Mouse (Mus musculus) hindbrain, embryonic 12.5 days (tissue): ENCODE measurements at regions not wholly inside any gene's neighbourhood (a gene's known extent, or its start where the extent isn't known, plus 50 kb on each side); places are given as distances from the start of the nearest gene placed in this dataset.
A peak's percentile ranks its signal among the peaks of the same experiment; 100 is the strongest.

ENCODE experiments used
- ATAC-seq: fragments of 200-750 bp; cut with Nextera tagmentation; 2 replicates; pipeline ENCODE4 v1.8.0; 2017; ENCODE audit warnings: moderate TSS enrichment; ENCODE audit not compliant: low FRiP score
- H3K27ac ChIP-seq: fragments of 300-500 bp; sonication (generic); 2 replicates; pipeline ENCODE4 v1.5.1; 2016; ENCODE audit warnings: mild to moderate bottlenecking
- H3K27me3 ChIP-seq: fragments of 300-500 bp; sonication (generic); 2 replicates; pipeline ENCODE4 v1.6.1; 2016; ENCODE audit warnings: mild to moderate bottlenecking
- H3K36me3 ChIP-seq: fragments of 300-500 bp; sonication (generic); 2 replicates; pipeline ENCODE4 v1.6.1; 2016; ENCODE audit warnings: mild to moderate bottlenecking
- H3K4me1 ChIP-seq: fragments of 300-500 bp; sonication (generic); 2 replicates; pipeline ENCODE4 v1.6.1; 2016
- H3K4me2 ChIP-seq: fragments of 300-500 bp; sonication (generic); replicated peaks from 2 replicates; pipeline ENCODE4 v1.6.1; 2016; ENCODE audit warnings: mild to moderate bottlenecking
- H3K4me3 ChIP-seq: fragments of 300-500 bp; sonication (generic); 2 replicates; pipeline ENCODE4 v1.5.1; 2016; ENCODE audit warnings: mild to moderate bottlenecking
- H3K9ac ChIP-seq: fragments of 300-500 bp; sonication (generic); 2 replicates; pipeline ENCODE4 v1.6.1; 2016; ENCODE audit warnings: mild to moderate bottlenecking, moderate library complexity
- H3K9me3 ChIP-seq: fragments of 300-500 bp; sonication (generic); replicated peaks from 2 replicates; pipeline ENCODE4 v1.6.1; 2016; ENCODE audit warnings: mild to moderate bottlenecking
- WGBS: fragments of 180-500 bp; shearing (Covaris S2); methylation state at CpG from one replicate; pipeline ENCODE4 v1.1.7; 2016; 5-methylcytosine and 5-hydroxymethylcytosine counted together

DNA sequence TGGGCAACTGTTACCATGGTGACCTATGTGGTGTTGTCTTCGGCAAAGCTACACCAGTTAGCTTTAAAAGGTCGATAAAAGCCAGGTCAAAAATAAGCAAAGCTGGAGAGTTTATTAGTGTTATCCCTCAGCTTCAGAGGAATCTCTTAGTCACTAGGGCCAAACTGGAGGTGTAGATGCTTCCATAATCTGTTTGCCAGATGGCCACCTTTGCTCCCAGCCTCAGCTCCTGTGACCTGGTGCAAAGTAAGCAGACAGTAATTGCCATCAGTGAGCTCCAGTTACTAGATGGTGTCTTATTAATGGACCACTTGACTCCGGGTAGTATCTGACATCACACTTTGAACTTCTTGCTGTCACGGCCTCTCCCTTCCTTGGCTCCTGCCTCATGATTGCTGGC is 245.3 kb downstream of the Gm45692 start:
- no peak overlapping the region for H3K4me2 ChIP-seq
- no peaks in the 10 kb centered on the region for H3K9me3 ChIP-seq
- H3K36me3 ChIP-seq, result no peaks in the 10 kb centered on the region
- H3K27ac ChIP-seq, result no peak overlapping the region
- no peak for ATAC-seq
- H3K9ac ChIP-seq, result no peak overlapping the region
- no peaks in the 10 kb centered on the region for H3K4me1 ChIP-seq
- no peak overlapping the region for H3K4me3 ChIP-seq
- no peaks in the 10 kb centered on the region for H3K27me3 ChIP-seq
- 65% methylated on average over 4 of the region's 4 CpGs for WGBS

DNA sequence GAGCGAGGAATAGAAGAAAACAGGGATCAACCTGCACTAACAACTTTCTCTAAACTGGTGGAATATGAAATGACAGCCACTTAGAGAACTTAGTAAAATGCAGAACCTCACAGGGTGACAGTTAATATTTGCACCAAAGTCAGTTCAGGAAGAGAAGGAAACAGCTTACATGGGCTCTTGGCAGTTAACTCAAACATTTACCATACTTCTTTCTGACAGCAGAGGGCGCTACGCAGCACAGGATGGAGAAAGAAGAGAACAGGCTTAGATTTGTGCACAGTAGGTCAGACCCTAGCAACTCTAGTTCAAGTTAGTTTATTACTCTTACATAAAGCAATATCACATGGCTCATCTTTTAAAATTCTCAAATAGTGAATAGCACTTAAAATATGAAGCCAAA is 261.3 kb downstream of the Gm45692 start:
- Histone ChIP-seq H3K27me3 (no peaks in the 10 kb centered on the region), H3K9ac (no peak overlapping the region), H3K9me3 (0 out of 2 replicates have a peak, but pooled peaks cover 5% of the 10 kb centered on the region), H3K4me1 (peaks cover 6% of the 10 kb centered on the region; the same call in 1 of the 2 replicates), H3K36me3 (no peaks in the 10 kb centered on the region), H3K4me3 (no peak overlapping the region), H3K27ac (no peak overlapping the region), H3K4me2 (no peak overlapping the region)
- no peak for ATAC-seq
- 31% methylated on average over 3 of the region's 3 CpGs for WGBS

DNA sequence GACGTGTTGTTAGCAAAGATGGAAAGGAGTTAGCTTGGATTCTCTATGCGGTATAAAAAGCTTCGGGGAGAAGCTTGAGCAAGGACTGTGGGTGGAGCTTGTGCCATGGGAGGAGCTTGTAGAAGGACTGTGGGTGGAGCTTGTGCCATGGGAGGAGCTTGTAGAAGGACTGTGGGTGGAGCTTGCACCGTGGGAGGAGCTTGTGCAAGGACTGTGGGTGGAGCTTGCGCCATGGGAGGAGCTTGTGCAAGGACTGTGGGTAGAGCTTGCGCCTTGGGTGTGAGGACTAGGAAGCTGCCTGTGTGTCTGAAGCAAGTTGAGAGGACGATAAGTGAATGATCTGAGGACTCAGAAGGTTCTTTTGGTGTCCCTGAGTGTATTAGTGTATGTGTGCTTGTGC is 263.1 kb downstream of the Gm45692 start:
- Histone ChIP-seq H3K4me3 (no peak overlapping the region), H3K27ac (no peak overlapping the region), H3K9me3 (0 out of 2 replicates have a peak, but pooled peaks cover 5% of the 10 kb centered on the region), H3K36me3 (no peaks in the 10 kb centered on the region), H3K4me2 (no peak overlapping the region), H3K27me3 (no peaks in the 10 kb centered on the region), H3K9ac (no peak overlapping the region), H3K4me1 (peaks cover 6% of the 10 kb centered on the region; the same call in 1 of the 2 replicates)
- 89% methylated on average over 7 of the region's 7 CpGs for WGBS
- ATAC-seq, result no peak

DNA sequence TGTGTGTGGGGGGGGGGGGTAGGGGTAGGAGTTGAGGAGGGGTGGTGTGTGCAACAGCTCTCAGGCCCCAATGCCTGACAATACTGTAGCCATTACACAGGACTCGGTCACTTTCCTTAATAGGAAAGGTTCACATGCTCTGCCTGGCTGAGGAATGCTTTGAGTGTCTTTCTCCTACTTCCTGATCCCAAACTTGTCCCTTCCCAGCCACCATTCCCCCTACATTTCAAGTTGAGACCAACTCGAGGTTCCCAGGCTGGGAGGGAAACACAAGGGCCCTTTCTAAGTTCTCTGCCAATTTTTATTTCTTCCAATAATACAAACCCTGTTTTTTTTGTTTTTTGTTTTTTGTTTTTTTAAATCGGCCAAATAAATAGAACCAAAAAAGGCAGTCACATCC is 264.6 kb downstream of the Gm45692 start:
- Histone ChIP-seq H3K4me1 (peaks cover 6% of the 10 kb centered on the region; the same call in 1 of the 2 replicates), H3K4me2 (no peak overlapping the region), H3K27ac (no peak overlapping the region), H3K4me3 (no peak overlapping the region), H3K36me3 (no peaks in the 10 kb centered on the region), H3K9me3 (no peaks in the 10 kb centered on the region), H3K27me3 (no peaks in the 10 kb centered on the region), H3K9ac (no peak overlapping the region)
- 39% methylated on average over 3 of the region's 3 CpGs for WGBS
- no peak for ATAC-seq

DNA sequence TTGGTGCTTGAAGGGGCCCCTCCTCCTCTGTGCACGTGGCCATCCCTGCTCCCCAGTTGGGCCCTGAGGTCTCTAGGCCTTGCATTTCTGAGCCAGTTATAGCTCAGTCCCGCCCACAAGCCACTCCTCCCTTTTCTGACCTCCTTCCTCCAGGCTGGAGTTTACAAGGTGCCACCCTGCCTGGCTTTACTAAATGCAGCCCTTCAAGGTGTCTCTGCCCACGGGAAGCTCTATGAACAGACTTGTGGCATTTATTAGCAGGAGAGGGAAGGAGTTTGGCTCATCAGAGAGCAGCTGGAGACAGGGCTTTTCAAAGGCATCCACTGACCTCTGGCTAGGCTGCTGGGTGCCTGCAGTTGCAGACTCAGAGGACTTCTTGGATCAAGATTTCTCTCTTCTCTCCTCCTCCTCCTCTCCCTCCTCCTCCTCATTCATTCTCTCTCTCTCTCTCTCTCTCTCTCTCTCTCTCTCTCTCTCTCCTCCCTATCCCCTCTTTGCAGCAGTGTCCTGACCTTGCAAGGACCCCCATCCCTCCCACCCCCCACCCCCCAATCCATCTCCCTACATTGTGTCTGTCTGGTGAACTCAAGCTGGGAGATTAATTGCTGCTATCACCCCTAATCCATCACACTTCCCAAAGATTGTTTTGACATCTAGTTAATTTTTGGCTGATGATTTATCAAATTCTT is 265.1 kb downstream of the Gm45692 start:
- H3K27ac ChIP-seq, result peak overlapping the region; percentile 48; the same call in 1 of the 2 replicates
- H3K4me2 ChIP-seq, result no peak overlapping the region
- H3K4me1 ChIP-seq, result peaks cover 6% of the 10 kb centered on the region; the same call in 1 of the 2 replicates
- no peaks in the 10 kb centered on the region for H3K27me3 ChIP-seq
- ATAC-seq, result peak; percentile 68; the same call in 1 of the 2 replicates
- H3K9ac ChIP-seq, result no peak overlapping the region
- WGBS, result 8% methylated on average over 3 of the region's 3 CpGs
- H3K36me3 ChIP-seq, result no peaks in the 10 kb centered on the region
- no peaks in the 10 kb centered on the region for H3K9me3 ChIP-seq
- no peak overlapping the region for H3K4me3 ChIP-seq

DNA sequence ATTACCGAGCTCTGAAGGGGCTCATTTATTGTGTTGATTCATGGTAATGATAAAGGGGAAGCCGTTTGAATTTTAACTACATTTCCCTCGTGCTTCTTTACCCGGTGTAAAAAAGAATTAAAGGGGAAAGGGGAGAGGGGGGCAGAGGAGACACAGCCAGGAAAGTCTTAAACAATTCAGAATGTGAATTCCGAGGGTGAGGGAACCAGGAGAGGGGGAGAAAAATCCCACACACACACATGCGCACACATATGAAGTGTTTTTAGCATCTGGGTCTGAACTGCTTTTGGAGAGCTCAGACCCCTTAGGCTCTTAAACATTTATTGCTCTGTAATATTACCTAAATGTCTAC is 265.6 kb downstream of the Gm45692 start:
- Histone ChIP-seq H3K27ac (no peak overlapping the region), H3K9ac (no peak overlapping the region), H3K4me1 (peaks cover 6% of the 10 kb centered on the region; the same call in 1 of the 2 replicates), H3K4me3 (no peak overlapping the region), H3K36me3 (no peaks in the 10 kb centered on the region), H3K27me3 (no peaks in the 10 kb centered on the region), H3K9me3 (no peaks in the 10 kb centered on the region), H3K4me2 (no peak overlapping the region)
- ATAC-seq, result peak; percentile 35; the same call in 1 of the 2 replicates
- 21% methylated on average over 6 of the region's 6 CpGs for WGBS

DNA sequence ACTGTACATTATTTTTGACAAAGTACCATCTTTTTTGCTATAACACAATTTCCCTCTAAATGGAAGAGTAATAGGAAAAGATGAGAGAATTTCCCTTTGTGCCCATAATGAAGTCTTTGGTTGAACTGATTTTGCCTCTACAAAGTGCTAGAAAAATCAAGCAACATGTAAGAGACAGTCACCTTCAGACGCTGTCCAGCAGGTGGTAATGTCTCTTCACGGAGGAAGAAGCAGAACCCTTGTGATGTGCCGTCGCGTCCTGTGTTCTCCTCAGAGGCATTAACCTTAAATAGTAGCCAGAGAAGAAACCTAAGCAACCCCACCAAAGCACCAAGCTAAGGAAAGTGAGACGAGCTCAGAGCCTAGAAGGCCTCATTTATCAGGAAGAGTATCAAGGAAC is 275.7 kb downstream of the Gm45692 start:
- 75% methylated on average over 6 of the region's 6 CpGs for WGBS
- no peaks in the 10 kb centered on the region for H3K4me1 ChIP-seq
- H3K4me3 ChIP-seq, result no peak overlapping the region
- H3K27ac ChIP-seq, result no peak overlapping the region
- no peaks in the 10 kb centered on the region for H3K9me3 ChIP-seq
- H3K4me2 ChIP-seq, result no peak overlapping the region
- H3K36me3 ChIP-seq, result no peaks in the 10 kb centered on the region
- ATAC-seq, result no peak
- H3K27me3 ChIP-seq, result no peaks in the 10 kb centered on the region
- H3K9ac ChIP-seq, result no peak overlapping the region

DNA sequence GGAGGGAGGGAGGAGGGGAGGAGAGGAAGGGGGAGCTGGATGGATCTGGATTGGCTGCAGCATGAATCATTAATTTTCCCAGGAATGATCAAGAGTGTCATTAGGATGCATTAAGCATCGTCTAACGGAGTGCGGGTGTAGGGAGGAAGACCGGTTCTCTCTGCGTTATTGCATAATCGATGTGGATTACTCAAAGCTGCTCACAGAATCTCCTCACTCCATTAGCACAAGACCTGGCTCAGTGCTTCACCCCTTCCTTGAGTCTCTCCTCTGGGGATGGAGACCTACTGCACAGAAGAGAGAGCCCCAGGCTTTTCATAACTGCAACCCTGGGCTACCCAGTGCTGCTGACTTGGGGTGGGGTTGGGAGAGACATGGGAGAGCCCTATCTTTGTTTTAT is 300.7 kb downstream of the Gm45692 start:
- peak overlapping the region; percentile 76 for H3K27ac ChIP-seq
- 77% methylated on average over 6 of the region's 6 CpGs for WGBS
- H3K36me3 ChIP-seq, result no peaks in the 10 kb centered on the region
- peaks cover 8% of the 10 kb centered on the region for H3K4me1 ChIP-seq
- ATAC-seq, result peak; percentile 82
- H3K9me3 ChIP-seq, result no peaks in the 10 kb centered on the region
- no peaks in the 10 kb centered on the region for H3K27me3 ChIP-seq
- no peak overlapping the region for H3K4me2 ChIP-seq
- H3K4me3 ChIP-seq, result no peak overlapping the region
- no peak overlapping the region for H3K9ac ChIP-seq

DNA sequence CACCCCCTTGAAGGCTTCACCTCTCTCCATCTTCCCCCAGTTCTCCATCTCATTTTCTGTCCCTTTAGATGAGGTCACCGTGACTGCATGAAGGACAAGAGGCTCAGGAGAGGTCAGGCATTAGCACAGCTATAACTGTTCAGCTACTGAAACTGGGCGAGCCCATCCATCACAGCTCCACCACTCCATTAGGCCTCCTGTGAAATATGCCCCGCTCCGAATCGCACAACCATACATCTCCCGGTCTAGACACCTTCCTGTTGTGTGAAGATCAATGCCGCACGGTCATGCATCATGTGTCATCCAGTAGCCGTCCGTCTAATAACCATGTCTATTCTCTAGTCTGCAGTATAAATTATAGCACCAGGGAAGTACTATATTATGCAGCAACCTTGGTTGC is 301.2 kb downstream of the Gm45692 start:
- WGBS, result 62% methylated on average over 10 of the region's 10 CpGs

DNA sequence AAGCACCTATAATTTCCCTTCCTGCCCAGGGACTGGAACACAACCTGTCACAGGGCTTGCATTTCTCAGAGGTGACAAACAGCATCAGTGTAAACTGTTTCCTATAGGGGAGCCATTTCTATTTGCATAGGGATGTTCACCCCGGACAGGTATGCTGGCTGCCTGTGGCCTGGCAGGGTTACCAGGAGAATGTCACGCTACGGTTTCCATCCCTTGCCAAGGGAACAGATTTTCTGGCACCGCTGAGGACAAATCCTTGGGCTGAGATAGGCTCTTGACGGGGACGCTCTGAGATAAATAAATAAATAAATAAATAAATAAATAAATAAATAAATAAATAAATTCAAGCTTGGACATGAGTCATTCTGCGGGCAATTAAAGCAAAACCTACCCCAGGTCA is 308.0 kb downstream of the Gm45692 start:
- no peaks in the 10 kb centered on the region for H3K9me3 ChIP-seq
- H3K4me2 ChIP-seq, result no peak overlapping the region
- no peak overlapping the region for H3K4me3 ChIP-seq
- H3K27me3 ChIP-seq, result no peaks in the 10 kb centered on the region
- no peaks in the 10 kb centered on the region for H3K36me3 ChIP-seq
- no peak overlapping the region for H3K27ac ChIP-seq
- no peak overlapping the region for H3K9ac ChIP-seq
- no peaks in the 10 kb centered on the region for H3K4me1 ChIP-seq
- ATAC-seq, result no peak
- 94% methylated on average over 7 of the region's 7 CpGs for WGBS

More for the DNA sequence above, 301.2 kb downstream of the Gm45692 start:
- Histone ChIP-seq H3K9me3 (no peaks in the 10 kb centered on the region), H3K27me3 (no peaks in the 10 kb centered on the region), H3K4me1 (peaks cover 8% of the 10 kb centered on the region), H3K4me2 (no peak overlapping the region), H3K36me3 (no peaks in the 10 kb centered on the region), H3K27ac (peak overlapping the region; percentile 76), H3K4me3 (no peak overlapping the region), H3K9ac (no peak overlapping the region)
- ATAC-seq, result peak; percentile 86

DNA sequence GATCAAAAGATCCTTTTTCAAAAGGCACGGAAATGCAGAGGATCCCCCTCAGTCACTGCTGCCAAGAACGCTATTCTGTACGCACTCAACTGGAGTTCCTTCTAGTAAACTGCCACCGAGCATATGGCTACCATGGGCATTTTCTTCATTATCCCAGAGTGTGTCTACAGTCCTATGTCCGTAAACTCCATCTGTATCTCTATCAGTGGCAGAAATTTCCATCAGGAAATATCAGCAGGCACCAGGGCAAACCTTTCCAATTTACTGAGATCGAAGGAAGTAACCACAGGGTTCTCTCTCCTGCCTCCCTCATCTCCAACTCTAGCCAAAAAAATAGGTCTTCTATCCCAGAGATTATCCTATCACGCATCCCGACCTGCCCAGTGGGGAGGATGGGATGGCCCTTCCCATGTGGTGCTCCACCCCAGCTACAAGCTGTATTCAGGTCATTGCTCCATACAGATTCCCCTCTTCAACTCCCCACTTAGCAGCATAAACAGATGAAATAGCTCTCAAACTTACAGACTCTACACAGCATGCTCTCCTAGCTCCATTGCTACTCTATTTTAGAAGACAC is 310.5 kb downstream of the Gm45692 start:
- 88% methylated on average over 8 of the region's 8 CpGs for WGBS
- no peaks in the 10 kb centered on the region for H3K9me3 ChIP-seq
- H3K4me3 ChIP-seq, result no peak overlapping the region
- no peak for ATAC-seq
- H3K4me2 ChIP-seq, result no peak overlapping the region
- H3K9ac ChIP-seq, result no peak overlapping the region
- no peaks in the 10 kb centered on the region for H3K36me3 ChIP-seq
- no peaks in the 10 kb centered on the region for H3K27me3 ChIP-seq
- H3K27ac ChIP-seq, result no peak overlapping the region
- no peaks in the 10 kb centered on the region for H3K4me1 ChIP-seq

DNA sequence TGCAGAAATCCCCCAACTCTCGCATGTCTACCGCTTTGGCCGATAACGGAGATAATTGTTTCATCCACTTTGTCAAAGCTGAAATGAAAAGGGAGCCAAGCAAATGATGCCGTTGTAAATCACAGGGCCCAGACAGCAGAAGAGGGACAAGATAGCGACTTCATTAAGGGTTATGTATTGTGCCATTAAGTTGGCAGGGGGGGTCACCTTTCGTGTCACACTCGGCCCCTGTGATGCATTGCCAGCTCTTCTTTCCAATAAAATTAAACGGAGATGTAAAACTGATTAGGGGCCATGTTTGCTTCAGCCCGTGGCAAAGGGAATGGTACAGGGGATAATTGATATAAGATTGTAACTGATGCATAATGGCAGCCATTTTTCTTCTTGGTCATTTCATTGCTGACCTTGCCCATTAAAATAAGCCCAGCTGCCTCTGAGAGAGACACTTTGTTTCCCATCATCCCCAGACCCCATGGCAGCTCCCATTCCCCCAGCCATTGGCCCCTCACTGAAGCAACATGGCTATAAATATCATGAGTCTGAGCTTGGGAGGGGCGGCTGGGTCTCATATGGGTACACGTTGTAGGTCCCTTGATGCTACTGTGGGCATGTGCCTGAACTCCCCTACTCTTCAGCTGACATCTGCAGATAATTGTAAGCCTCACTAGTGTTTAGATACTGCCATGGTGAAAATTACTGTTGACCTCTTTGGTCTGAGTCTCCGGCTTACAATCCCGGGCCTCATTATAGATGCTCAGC is 313.0 kb downstream of the Gm45692 start:
- 80% methylated on average over 14 of the region's 14 CpGs for WGBS
- Histone ChIP-seq H3K4me3 (no peak overlapping the region), H3K36me3 (no peaks in the 10 kb centered on the region), H3K27ac (no peak overlapping the region), H3K9me3 (no peaks in the 10 kb centered on the region), H3K9ac (no peak overlapping the region), H3K4me1 (no peaks in the 10 kb centered on the region), H3K4me2 (no peak overlapping the region), H3K27me3 (no peaks in the 10 kb centered on the region; the same call in 1 of the 2 replicates)
- ATAC-seq, result no peak
